Mouse (Mus musculus) mouse embryonic stem cell (cell line): ENCODE results near the gene Pax2.

Experiments used
- in situ Hi-C, 2 experiments: fragments of 300-500 bp; cut with MboI; formaldehyde crosslinking; loops; 1 replicate in 1 of 2; 3 replicates in 1 of 2; pipeline ENCODE4 v1.14.3; 2019 to 2020; ENCODE audit warnings: low sequenced_read_pairs in 2 of 2, low pct_unique_long_range_greater_than_20kb in 1 of 2, mixed read lengths in 1 of 2; ENCODE audit not compliant: unreplicated experiment in 1 of 2

The Pax2 gene

DNA sequence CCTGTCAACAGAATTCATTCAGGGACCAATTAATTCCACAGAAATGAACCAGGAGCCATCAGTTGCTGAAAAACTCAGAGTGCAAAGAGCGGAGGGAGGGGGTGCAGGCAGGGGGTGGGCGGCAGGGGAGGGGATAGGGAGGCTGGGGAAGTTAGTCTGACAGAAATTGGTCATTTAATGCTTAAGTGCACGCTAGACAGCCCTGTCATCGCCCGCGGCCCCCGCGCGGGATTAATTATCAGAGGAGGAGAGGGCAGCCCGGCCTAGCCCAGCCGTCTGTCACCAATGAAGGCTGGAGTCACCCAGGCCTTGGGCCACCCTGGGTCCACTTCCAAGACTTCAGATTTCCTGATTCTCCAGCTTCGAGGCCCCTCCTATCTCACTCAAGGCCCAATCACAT, 93.6 kb downstream of the Pax2 start:
- in situ Hi-C loops = no loop called here

DNA sequence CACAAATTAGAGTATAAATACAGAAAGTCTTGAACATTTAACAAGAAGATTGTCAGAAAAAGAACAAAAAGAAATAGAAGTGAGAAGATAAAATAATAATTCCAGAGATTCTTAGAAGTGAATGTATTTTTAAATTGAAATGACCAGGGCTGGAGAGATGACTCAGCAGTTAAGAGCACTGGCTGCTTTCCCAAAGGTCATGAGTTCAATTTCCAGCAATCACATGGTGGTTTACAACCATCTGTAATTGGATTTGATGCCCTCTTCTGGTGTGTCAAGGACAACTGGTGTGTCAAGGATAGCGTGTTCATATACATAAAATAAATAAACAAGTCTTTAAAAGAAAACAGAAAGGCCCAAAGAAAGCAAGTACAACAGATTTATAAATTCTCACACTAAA, 102.8 kb downstream of the Pax2 start:
- in situ Hi-C loops = no loop called here

DNA sequence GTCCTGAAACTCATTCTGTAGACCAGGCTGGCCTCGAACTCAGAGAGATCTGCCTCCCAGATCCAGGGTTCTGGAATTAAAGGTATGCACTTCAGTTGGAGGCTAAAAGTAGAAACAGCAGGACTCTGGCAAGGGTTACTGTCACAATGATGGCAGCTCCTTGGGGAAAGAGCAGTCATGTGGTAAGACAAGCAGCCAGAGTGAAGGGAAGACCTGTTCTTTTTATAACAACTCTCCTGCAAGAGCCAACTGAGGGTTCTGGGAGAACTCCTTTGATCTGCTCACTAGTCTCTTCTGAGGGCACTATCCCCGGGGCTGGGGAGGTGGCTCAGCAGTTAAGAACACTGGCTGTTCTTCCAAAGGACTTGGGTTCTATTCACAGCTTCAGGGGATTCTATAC, 112.9 kb downstream of the Pax2 start:
- in situ Hi-C loops = no loop called here

DNA sequence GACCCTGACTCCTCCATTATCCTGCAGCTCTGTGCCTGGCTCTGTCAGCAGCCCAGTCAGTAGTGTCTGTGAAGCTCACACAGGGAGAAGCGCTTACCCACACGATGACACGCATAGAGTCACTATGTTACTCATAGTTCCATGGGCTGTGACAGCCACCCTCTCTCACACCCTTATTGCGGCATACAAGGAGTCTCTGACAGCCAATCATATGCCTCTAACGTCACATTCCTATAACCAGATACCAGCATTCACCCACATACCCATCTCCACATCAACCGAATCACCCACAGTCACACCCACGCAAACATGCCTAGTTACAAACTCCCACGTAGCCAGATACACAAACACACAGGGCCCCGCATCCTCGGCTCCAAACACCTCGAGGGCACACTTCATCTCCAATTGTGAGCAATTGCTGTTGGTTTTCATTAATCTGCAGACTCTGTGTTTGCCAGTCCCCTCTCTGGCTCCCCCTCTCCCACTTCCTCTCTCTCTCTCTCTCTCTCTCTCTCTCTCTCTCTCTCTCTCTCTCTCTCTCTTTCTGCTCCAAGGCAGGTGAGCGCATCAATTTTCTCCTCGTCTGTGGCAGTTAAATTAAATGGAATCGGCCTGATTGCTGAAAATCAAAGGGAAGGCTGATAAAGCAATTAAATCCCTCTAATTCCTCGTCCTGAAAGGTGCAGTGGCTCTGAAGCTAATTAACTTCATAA, 118.5 kb downstream of the Pax2 start:
- in situ Hi-C loops = no loop called here

DNA sequence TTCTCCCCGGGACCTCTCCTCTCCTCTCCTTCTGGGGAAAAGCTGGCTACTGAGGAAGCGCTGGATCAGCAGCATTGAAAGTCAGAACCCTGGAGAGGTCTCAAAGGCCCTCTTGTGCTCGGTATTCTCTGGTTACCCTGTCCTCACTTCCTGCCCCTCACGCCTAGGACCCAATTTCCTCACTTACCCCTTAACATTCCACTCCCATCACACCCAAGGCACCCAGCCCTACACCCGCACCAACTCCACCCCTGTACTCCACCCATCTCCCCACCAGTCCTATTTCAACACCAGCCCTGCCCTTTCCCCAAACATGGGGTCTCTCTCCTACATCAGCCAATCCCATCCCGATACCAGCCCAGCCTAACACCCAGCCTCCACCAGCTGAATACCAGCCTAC, 119.1 kb downstream of the Pax2 start:
- in situ Hi-C loops = no loop called here

DNA sequence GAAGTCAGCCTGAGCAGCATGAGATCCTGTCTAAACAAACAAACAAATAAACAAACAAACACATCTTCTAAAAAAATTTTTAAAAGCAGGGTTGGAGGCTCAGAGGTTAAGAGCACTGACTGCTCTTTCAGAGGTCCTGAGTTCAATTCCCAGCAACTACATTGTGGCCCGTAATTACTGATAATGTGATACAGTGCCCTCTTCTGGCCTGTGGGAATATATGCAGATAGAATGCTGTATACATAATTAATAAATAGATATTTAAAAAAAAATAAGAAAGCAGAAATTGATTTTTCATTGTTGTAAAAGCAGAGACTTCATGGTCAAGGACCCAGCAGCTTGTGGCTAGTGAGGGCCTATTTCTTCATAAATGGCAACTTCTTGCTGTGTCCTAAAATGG, 119.9 kb downstream of the Pax2 start:
- in situ Hi-C loops = no loop called here

DNA sequence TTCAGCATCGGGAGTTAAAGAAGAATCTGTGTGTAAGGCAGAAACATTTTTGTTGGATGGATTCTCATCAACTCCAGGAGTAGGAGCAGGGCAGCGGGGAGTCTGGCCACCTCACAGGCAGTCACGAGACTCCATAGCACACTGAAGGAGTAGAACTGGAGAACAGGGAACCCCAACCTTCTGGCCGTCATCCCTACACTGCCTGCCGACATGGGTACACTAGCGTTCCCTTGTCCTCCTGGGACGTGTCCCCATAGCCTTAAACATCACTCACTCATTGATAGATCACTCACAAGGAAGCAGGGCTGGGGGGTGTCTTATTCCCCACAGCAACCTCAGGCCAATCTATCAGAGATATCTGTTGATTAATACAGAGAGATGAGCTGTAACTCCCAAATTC, 120.7 kb downstream of the Pax2 start:
- in situ Hi-C loops = no loop called here

DNA sequence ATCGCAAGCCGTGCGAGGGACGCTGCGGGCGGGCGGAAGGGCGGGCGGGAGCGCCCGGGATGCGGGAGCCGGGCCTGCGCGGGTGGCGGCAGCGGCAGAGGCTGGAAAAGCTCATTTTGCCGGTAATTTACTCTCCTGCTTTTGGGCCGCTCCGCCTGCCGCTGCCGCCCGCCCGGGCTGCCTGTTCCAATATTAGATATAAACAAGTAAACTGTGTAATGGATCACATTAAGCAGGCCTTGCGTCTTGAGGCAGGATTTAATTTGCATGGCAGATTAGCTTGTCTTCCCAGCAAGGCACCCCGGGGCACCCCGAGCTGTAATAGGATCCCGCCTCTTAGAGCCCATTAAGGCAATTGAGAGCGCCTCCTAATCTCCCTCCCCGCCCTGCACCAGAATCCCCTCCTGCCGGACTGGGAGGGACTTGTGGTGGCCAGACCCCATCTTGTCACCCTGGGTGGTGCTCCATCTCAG, 126.7 kb downstream of the Pax2 start:
- in situ Hi-C loops = no loop called here

DNA sequence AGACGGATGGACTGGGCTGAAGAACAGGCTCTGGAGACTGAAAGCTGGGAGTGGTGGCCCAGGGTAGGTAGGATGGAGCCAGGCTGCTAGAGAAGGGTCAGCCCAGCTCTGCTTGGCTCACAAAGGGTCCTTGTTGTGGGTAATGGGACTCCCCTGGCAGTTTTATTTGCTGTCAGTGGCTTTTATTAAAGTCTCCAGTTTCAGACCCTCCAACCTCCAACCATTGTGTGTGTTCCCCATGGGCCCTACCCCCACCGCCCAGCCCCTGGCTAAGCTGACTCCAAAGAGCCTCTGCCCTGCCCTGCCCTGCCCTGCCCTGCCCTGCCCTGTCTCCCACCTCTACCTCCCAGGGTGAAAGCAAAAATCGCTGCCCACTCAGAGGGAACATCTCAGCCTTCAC, 128.5 kb downstream of the Pax2 start:
- in situ Hi-C loops = no loop called here

DNA sequence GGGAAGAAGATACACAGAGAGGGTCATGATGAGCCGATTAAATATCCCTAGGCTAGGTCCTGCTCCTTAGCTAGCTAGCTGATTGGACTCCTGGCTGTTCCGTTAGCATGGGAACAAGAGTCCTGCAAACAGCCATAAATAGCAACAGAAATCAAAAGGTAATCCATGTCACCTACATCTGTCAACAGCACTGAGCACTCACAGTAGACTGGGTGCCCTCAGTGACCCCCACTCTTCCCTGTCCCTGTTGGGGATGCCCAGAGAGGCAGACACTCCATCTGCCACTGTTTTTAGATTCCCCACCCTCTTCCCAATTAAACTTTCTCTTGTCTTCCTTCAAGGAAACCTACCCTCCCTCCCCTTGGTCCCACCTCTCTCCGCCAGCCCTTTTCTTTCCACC, 130.6 kb downstream of the Pax2 start:
- in situ Hi-C loops = no loop called here
